Mouse (Mus musculus) macrophage (primary cell): ENCODE measurements around the gene Gmpr2. TPM values are rescaled to one million over a fixed set of nuclear protein-coding genes. Genes with fewer than 3 reads are reported as not detected.

Experiments used
- H3K27ac ChIP-seq: fragments of 350-480 bp; formaldehyde crosslinking; 2 replicates; pipeline ENCODE4 v1.9.0; 2021
- H3K36me3 ChIP-seq: fragments of 350-480 bp; formaldehyde crosslinking; 2 replicates; pipeline ENCODE4 v1.9.0; 2021; ENCODE audit errors: inconsistent target
- H3K4me3 ChIP-seq: fragments of 350-480 bp; formaldehyde crosslinking; 2 replicates; pipeline ENCODE4 v1.9.0; 2021; ENCODE audit errors: inconsistent target
- H3K79me2 ChIP-seq: fragments of 350-480 bp; formaldehyde crosslinking; 2 replicates; pipeline ENCODE4 v1.9.0; 2021; ENCODE audit errors: inconsistent target
- WGBS: methylation state at CpG from one replicate; pipeline ENCODE4 v1.1.7; 2026; ENCODE audit warnings: inconsistent platforms; ENCODE audit not compliant: missing documents; 5-methylcytosine and 5-hydroxymethylcytosine counted together
- polyA plus RNA-seq: library from polyadenylated mRNA; stranded (reverse); fragments of 250-400 nt; gene quantifications from 3 replicates; pipeline ENCODE4 v1.2.4, GENCODE M21; 2018; ENCODE audit warnings: inconsistent platforms

Gmpr2 gene
- polyA plus RNA-seq, 1 experiment from 2014 or later = 27.4 TPM

- WGBS = 84% methylated on average over 3 of the region's 7 CpGs
- H3K79me2 ChIP-seq = no peaks in the 10 kb centered on the region
- no peak overlapping the region for H3K4me3 ChIP-seq
- H3K27ac ChIP-seq = no peak overlapping the region
- H3K36me3 ChIP-seq = peaks cover 14% of the 10 kb centered on the region
Observed at GRCm38 (mm10) chr14:55723433-55723832, 51.7 kb downstream of the Gmpr2 start.

GRCm38 (mm10) chr14:55724411-55724871, 52.7 kb downstream of the Gmpr2 start:
- Histone ChIP-seq H3K4me3 (no peak overlapping the region), H3K27ac (peak overlapping the region; percentile 54), H3K79me2 (no peaks in the 10 kb centered on the region), H3K36me3 (peaks cover 5% of the 10 kb centered on the region; the same call in 1 of the 2 replicates)
- WGBS = 2% methylated on average over 8 of the region's 8 CpGs

GRCm38 (mm10) chr14:55726261-55726660, 54.5 kb downstream of the Gmpr2 start:
- H3K4me3 ChIP-seq = no peak overlapping the region
- no peaks in the 10 kb centered on the region for H3K79me2 ChIP-seq
- no peak overlapping the region for H3K27ac ChIP-seq
- no peaks in the 10 kb centered on the region for H3K36me3 ChIP-seq

GRCm38 (mm10) chr14:55727889-55728685, 56.3 kb downstream of the Gmpr2 start:
- H3K36me3 ChIP-seq = no peaks in the 10 kb centered on the region

More at GRCm38 (mm10) chr14:55727889-55728685, 56.3 kb downstream of the Gmpr2 start:
- WGBS = 57% methylated on average over 8 of the region's 8 CpGs
- Histone ChIP-seq H3K27ac (no peak overlapping the region), H3K4me3 (no peak overlapping the region), H3K79me2 (no peaks in the 10 kb centered on the region)

Other genes with a start within 250 kb of the Gmpr2 start
- gene Dhrs4, start 193.2 kb upstream of the Gmpr2 start, polyA plus RNA-seq = 25.0 to 28.5 TPM (median 26.3 TPM) in 3 replicates
- 0.04 to 0.05 TPM in 2 of 3 replicates, not detected in the other for gene Carmil3, start 181.3 kb upstream of the Gmpr2 start, polyA plus RNA-seq
- gene Cpne6, start 161.5 kb upstream of the Gmpr2 start, polyA plus RNA-seq = not detected in 3 replicates
- gene Nrl, start 147.0 kb upstream of the Gmpr2 start, polyA plus RNA-seq = not detected in 3 replicates
- 5.9 to 15.5 TPM (median 7.9 TPM) in 3 replicates for gene Pck2, start 131.7 kb upstream of the Gmpr2 start, polyA plus RNA-seq
- gene Dcaf11, start 111.9 kb upstream of the Gmpr2 start, polyA plus RNA-seq = 44.4 to 59.1 TPM (median 44.6 TPM) in 3 replicates
- 0.86 TPM in 1 of 3 replicates, not detected in the others for gene A730061H03Rik, start 111.5 kb upstream of the Gmpr2 start, polyA plus RNA-seq
- not detected in 3 replicates for gene Fitm1, start 96.3 kb upstream of the Gmpr2 start, polyA plus RNA-seq
- 213 to 335 TPM (median 292 TPM) in 3 replicates for gene Psme1, start 93.8 kb upstream of the Gmpr2 start, polyA plus RNA-seq
- gene Emc9, start 86.6 kb upstream of the Gmpr2 start, polyA plus RNA-seq = 11.9 to 22.1 TPM (median 17.9 TPM) in 3 replicates
- 172 to 350 TPM (median 300 TPM) in 3 replicates for gene Psme2, start 80.8 kb upstream of the Gmpr2 start, polyA plus RNA-seq
- 16.3 to 31.6 TPM (median 19.7 TPM) in 3 replicates for gene Rnf31, start 80.2 kb upstream of the Gmpr2 start, polyA plus RNA-seq
- 57.2 to 69.1 TPM (median 61.1 TPM) in 3 replicates for gene Irf9, start 68.4 kb upstream of the Gmpr2 start, polyA plus RNA-seq
- not detected in 3 replicates for gene Rec8, start 53.9 kb upstream of the Gmpr2 start, polyA plus RNA-seq
- 18.4 to 47.7 TPM (median 21.3 TPM) in 3 replicates for gene Ipo4, start 36.0 kb upstream of the Gmpr2 start, polyA plus RNA-seq
- 0.29 to 1.2 TPM (median 1.1 TPM) in 3 replicates for gene Gm49378, start 34.0 kb upstream of the Gmpr2 start, polyA plus RNA-seq
- 35.2 to 63.2 TPM (median 58.1 TPM) in 3 replicates for gene Tm9sf1, start 28.1 kb upstream of the Gmpr2 start, polyA plus RNA-seq
- 0.34 TPM in 1 of 3 replicates, not detected in the others for gene Tssk4, start 21.8 kb upstream of the Gmpr2 start, polyA plus RNA-seq
- 25.4 to 29.3 TPM (median 26.3 TPM) in 3 replicates for gene Mdp1, start 11.4 kb upstream of the Gmpr2 start, polyA plus RNA-seq
- gene Nedd8, start 183 bp downstream of the Gmpr2 start, polyA plus RNA-seq = 136 to 262 TPM (median 187 TPM) in 3 replicates
- gene Tinf2, start 9.9 kb downstream of the Gmpr2 start, polyA plus RNA-seq = 9.0 to 10.5 TPM (median 10.4 TPM) in 3 replicates
- gene Tgm1, start 42.0 kb downstream of the Gmpr2 start, polyA plus RNA-seq = 1.2 to 4.3 TPM (median 3.6 TPM) in 3 replicates
- 7.5 to 16.7 TPM (median 12.4 TPM) in 3 replicates for gene Rabggta, start 50.3 kb downstream of the Gmpr2 start, polyA plus RNA-seq
- gene Dhrs1, start 73.7 kb downstream of the Gmpr2 start, polyA plus RNA-seq = 63.5 to 108 TPM (median 106 TPM) in 3 replicates
- 9.3 to 22.6 TPM (median 12.9 TPM) in 3 replicates for gene Nop9, start 73.8 kb downstream of the Gmpr2 start, polyA plus RNA-seq
- gene Cideb, start 86.5 kb downstream of the Gmpr2 start, polyA plus RNA-seq = 0.22 to 0.72 TPM (median 0.41 TPM) in 3 replicates
- 0.10 TPM in 1 of 3 replicates, not detected in the others for gene Ltb4r2, start 89.5 kb downstream of the Gmpr2 start, polyA plus RNA-seq
- gene Ltb4r1, start 94.0 kb downstream of the Gmpr2 start, polyA plus RNA-seq = 0.25 to 0.33 TPM (median 0.32 TPM) in 3 replicates
- 0.04 to 0.07 TPM in 2 of 3 replicates, not detected in the other for gene Adcy4, start 112.2 kb downstream of the Gmpr2 start, polyA plus RNA-seq
- 11.7 to 24.6 TPM (median 17.7 TPM) in 3 replicates for gene Ripk3, start 116.9 kb downstream of the Gmpr2 start, polyA plus RNA-seq
- not detected in 3 replicates for gene Nfatc4, start 151.2 kb downstream of the Gmpr2 start, polyA plus RNA-seq
- 0.69 to 1.1 TPM (median 0.70 TPM) in 3 replicates for gene Nynrin, start 182.1 kb downstream of the Gmpr2 start, polyA plus RNA-seq
- gene Cbln3, start 212.5 kb downstream of the Gmpr2 start, polyA plus RNA-seq = not detected in 3 replicates
- gene Khnyn, start 213.0 kb downstream of the Gmpr2 start, polyA plus RNA-seq = 7.7 to 19.3 TPM (median 13.1 TPM) in 3 replicates
- gene Sdr39u1, start 228.4 kb downstream of the Gmpr2 start, polyA plus RNA-seq = 1.5 to 3.1 TPM (median 2.0 TPM) in 3 replicates